Mouse (Mus musculus): Measurements from ENCODE around the gene Cry2. TPM values are rescaled to one million over a fixed set of nuclear protein-coding genes. Genes with fewer than 3 reads are reported as not detected.
A peak's percentile ranks its signal among the peaks of the same experiment; 100 is the strongest.
"Not testable (repeated sequence)": the region's sequence is repeated elsewhere in the genome, so short reads cannot be mapped to it uniquely, and the experiment has no call there.

The Cry2 gene
- total RNA-seq (2015; ENCODE audit: low replicate concordance) (1.8 and 5.0 TPM in 2 replicates), total RNA-seq (2017; ENCODE audit: low replicate concordance) (1.9 and 2.7 TPM in 2 replicates)

GRCm38 (mm10) chr2:92433578-92434374 lies at the start of gene Cry2:
Gene Cry2 (minus strand): TSS chr2:92434043.
- ATAC-seq (replicated peaks; ENCODE audit: low FRiP score, poor library complexity, severe bottlenecking): peak; percentile 97

- ATAC-seq (replicated peaks; ENCODE audit: low FRiP score, poor library complexity, severe bottlenecking): no peak
These were observed 49.7 kb upstream of the Cry2 start for GRCm38 (mm10) chr2:92483505-92483904.

GRCm38 (mm10) chr2:92482551-92482950 lies 48.7 kb upstream of the Cry2 start:
- ATAC-seq (replicated peaks; ENCODE audit: low FRiP score, poor library complexity, severe bottlenecking): no peak

- no peak for ATAC-seq (replicated peaks; ENCODE audit: low FRiP score, poor library complexity, severe bottlenecking)
These were observed 44.5 kb upstream of the Cry2 start for GRCm38 (mm10) chr2:92478313-92478688.

GRCm38 (mm10) chr2:92477672-92478312 lies 43.9 kb upstream of the Cry2 start:
- no peak for ATAC-seq (replicated peaks; ENCODE audit: low FRiP score, poor library complexity, severe bottlenecking)

GRCm38 (mm10) chr2:92476580-92476979 lies 42.7 kb upstream of the Cry2 start:
- not testable (repeated sequence) for ATAC-seq (replicated peaks; ENCODE audit: low FRiP score, poor library complexity, severe bottlenecking)

- ATAC-seq (replicated peaks; ENCODE audit: low FRiP score, poor library complexity, severe bottlenecking): no peak
These were observed 41.9 kb upstream of the Cry2 start for GRCm38 (mm10) chr2:92475711-92476110.

- ATAC-seq (replicated peaks; ENCODE audit: low FRiP score, poor library complexity, severe bottlenecking): no peak
These were observed 41.1 kb upstream of the Cry2 start for GRCm38 (mm10) chr2:92474920-92475319.

- no peak for ATAC-seq (replicated peaks; ENCODE audit: low FRiP score, poor library complexity, severe bottlenecking)
These were observed 38.2 kb upstream of the Cry2 start for GRCm38 (mm10) chr2:92471886-92472670.

GRCm38 (mm10) chr2:92464690-92465089 lies 30.8 kb upstream of the Cry2 start:
- ATAC-seq (replicated peaks; ENCODE audit: low FRiP score, poor library complexity, severe bottlenecking): no peak

- no peak for ATAC-seq (replicated peaks; ENCODE audit: low FRiP score, poor library complexity, severe bottlenecking)
These were observed 27.4 kb upstream of the Cry2 start for GRCm38 (mm10) chr2:92461215-92461614.

- ATAC-seq (replicated peaks; ENCODE audit: low FRiP score, poor library complexity, severe bottlenecking): no peak
These were observed 26.3 kb upstream of the Cry2 start, which contains the start of gene Slc35c1 for GRCm38 (mm10) chr2:92459921-92460707. Gene Slc35c1 (minus strand): TSS chr2:92460538.

GRCm38 (mm10) chr2:92459141-92459920 lies 25.5 kb upstream of the Cry2 start:
- ATAC-seq (replicated peaks; ENCODE audit: low FRiP score, poor library complexity, severe bottlenecking): peak; percentile 87

GRCm38 (mm10) chr2:92458481-92458880 lies 24.6 kb upstream of the Cry2 start:
- no peak for ATAC-seq (replicated peaks; ENCODE audit: low FRiP score, poor library complexity, severe bottlenecking)

GRCm38 (mm10) chr2:92456970-92457530 lies 23.2 kb upstream of the Cry2 start:
- ATAC-seq (replicated peaks; ENCODE audit: low FRiP score, poor library complexity, severe bottlenecking): no peak

GRCm38 (mm10) chr2:92455704-92456103 lies 21.9 kb upstream of the Cry2 start:
- no peak for ATAC-seq (replicated peaks; ENCODE audit: low FRiP score, poor library complexity, severe bottlenecking)

GRCm38 (mm10) chr2:92454166-92454565 lies 20.3 kb upstream of the Cry2 start:
- no peak for ATAC-seq (replicated peaks; ENCODE audit: low FRiP score, poor library complexity, severe bottlenecking)

GRCm38 (mm10) chr2:92451126-92451525 lies 17.3 kb upstream of the Cry2 start:
- no peak for ATAC-seq (replicated peaks; ENCODE audit: low FRiP score, poor library complexity, severe bottlenecking)

All from erythroid progenitor cell, adult 5-6 weeks (primary cell).